Mouse (Mus musculus) liver, embryonic 14.5 days (tissue): Measurements from ENCODE around the gene Fam19a3. TPM values are rescaled to one million over a fixed set of nuclear protein-coding genes. Genes with fewer than 3 reads are reported as not detected.

ENCODE experiments used
- ATAC-seq: fragments of 200-750 bp; cut with Nextera tagmentation; 2 replicates; pipeline ENCODE4 v1.8.0; 2017; ENCODE audit warnings: moderate number of reproducible peaks, mild to moderate bottlenecking, moderate library complexity; ENCODE audit not compliant: insufficient read depth
- DNase-seq, 3 experiments: peaks; one replicate each; pipeline ENCODE4 v3.0.0-alpha.2; 2012 to 2013; ENCODE audit warnings: low read depth in 3 of 3, low spot score in 3 of 3
- H3K27ac ChIP-seq: fragments of 300-500 bp; sonication (generic); 2 replicates; pipeline ENCODE4 v1.5.1; 2014; ENCODE audit warnings: moderate library complexity, mild to moderate bottlenecking, control low read depth, inconsistent platforms
- H3K27me3 ChIP-seq: fragments of 300-500 bp; sonication (generic); 2 replicates; pipeline ENCODE4 v1.6.1; 2014; ENCODE audit warnings: mild to moderate bottlenecking, low read length, moderate library complexity; ENCODE audit not compliant: control insufficient read depth, insufficient read depth
- H3K36me3 ChIP-seq: fragments of 300-500 bp; sonication (generic); replicated peaks from 2 replicates; pipeline ENCODE4 v1.6.1; 2014; ENCODE audit warnings: low read depth; ENCODE audit not compliant: control insufficient read depth, insufficient read depth
- H3K4me1 ChIP-seq, 2 experiments: fragments of 200-500 bp in 1 of 2; fragments of 300-500 bp in 1 of 2; sonication (generic) in 1 of 2; replicated peaks; 2 replicates each; pipeline ENCODE4 v1.6.1; 2012 to 2014; ENCODE audit warnings: antibody characterized with exemption in 1 of 2, inconsistent platforms in 1 of 2, low read length in 1 of 2; ENCODE audit not compliant: control insufficient read depth in 2 of 2, insufficient read depth in 2 of 2
- H3K4me2 ChIP-seq: fragments of 300-500 bp; sonication (generic); 2 replicates; pipeline ENCODE4 v1.6.1; 2014; ENCODE audit warnings: low read depth, mild to moderate bottlenecking, control low read depth, moderate library complexity
- H3K4me3 ChIP-seq, 2 experiments: fragments of 200-500 bp in 1 of 2; fragments of 300-500 bp in 1 of 2; sonication (generic) in 1 of 2; 2 replicates each; pipeline ENCODE4 v1.5.1; 2012 to 2014; ENCODE audit warnings: low read depth in 2 of 2, low read length in 2 of 2, mild to moderate bottlenecking in 2 of 2, control low read depth in 1 of 2, inconsistent platforms in 1 of 2, moderate library complexity in 1 of 2; ENCODE audit not compliant: insufficient read depth in 1 of 2
- H3K9ac ChIP-seq: fragments of 300-500 bp; sonication (generic); replicated peaks from 2 replicates; pipeline ENCODE4 v1.6.1; 2014; ENCODE audit warnings: mild to moderate bottlenecking, control low read depth, moderate library complexity
- H3K9me3 ChIP-seq: fragments of 300-500 bp; sonication (generic); 2 replicates; pipeline ENCODE4 v1.6.1; 2016; ENCODE audit warnings: low read length, mixed read lengths; ENCODE audit not compliant: control insufficient read depth
- CTCF ChIP-seq: IDR thresholded peaks from 2 replicates; pipeline ENCODE4 v1.5.1; 2016; ENCODE audit warnings: antibody characterized with exemption, low read depth, control low read depth
- EP300 ChIP-seq: IDR thresholded peaks from 2 replicates; pipeline ENCODE4 v1.6.1; 2016; ENCODE audit warnings: antibody characterized with exemption, low read depth
- WGBS: fragments of 180-500 bp; shearing (Covaris S2); extraction: QIAGEN DNeasy Blood & Tissue Kit; methylation state at CpG from one replicate; pipeline ENCODE4 v1.1.7; 2014; ENCODE audit not compliant: insufficient replicate concordance; 5-methylcytosine and 5-hydroxymethylcytosine counted together
- polyA plus RNA-seq, 2 experiments: library from polyadenylated mRNA; depleted of rRNA in 1 of 2; stranded (reverse) in 1 of 2; unstranded in 1 of 2; fragments of >200 nt; fragmentation: Nextera tagmentation in 1 of 2; extraction: Ambion mirVana in 1 of 2; gene quantifications; 2 replicates each; pipeline versions ENCODE4 v1.2.1 to v1.2.3; 2012 to 2014

Fam19a3 gene
- polyA plus RNA-seq, 2 experiments: 0.01 TPM; not detected in 1

DNA sequence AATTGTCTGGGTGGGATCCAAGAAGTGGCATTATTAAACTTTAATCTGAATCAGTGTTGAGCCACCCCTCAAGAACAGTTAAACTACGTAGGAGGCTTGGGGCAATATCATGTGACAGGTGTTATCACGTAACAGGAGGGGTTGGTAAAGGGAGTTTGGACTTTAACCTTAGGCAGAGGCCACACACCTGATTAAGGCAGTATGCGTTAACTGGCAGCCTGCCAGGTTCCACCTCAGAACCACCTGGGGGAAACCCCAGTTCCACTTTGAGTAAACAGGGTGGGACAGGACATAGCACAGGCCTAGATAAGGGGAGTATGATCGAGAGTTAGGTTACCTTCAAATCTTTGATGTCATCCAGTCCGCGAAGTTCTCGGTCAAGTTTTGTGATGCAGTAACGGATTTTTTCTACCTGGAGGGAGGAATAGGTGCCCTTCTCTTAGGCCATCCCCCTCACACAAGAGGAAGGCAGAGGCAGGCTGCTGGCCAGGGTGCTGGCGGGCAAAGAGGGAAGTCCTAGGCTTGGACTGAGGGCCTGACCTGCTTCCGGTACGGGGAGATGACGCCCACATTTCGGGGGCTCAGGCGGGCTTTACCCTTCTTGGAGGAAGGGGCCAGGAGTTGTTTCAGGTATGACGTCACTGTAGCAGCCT is 14.9 kb upstream of the Fam19a3 start:
- DNase-seq (peak in 1 of 3 experiments; percentile 51), ATAC-seq (peak; percentile 63; the same call in 1 of the 2 replicates)
- H3K4me3 ChIP-seq: no peak overlapping the region
- no peaks in the 10 kb centered on the region for H3K27me3 ChIP-seq
- no peak overlapping the region for H3K4me2 ChIP-seq
- H3K27ac ChIP-seq: no peak overlapping the region
- TF ChIP-seq CTCF (no peak), EP300 (no peak)
- H3K9ac ChIP-seq: no peak overlapping the region
- no peaks in the 10 kb centered on the region for H3K36me3 ChIP-seq
- WGBS: 64% methylated on average over 15 of the region's 15 CpGs
- peaks cover 0 to 10% of the 10 kb centered on the region in 2 experiments; a peak in 2 of 4 replicates for H3K4me1 ChIP-seq
- H3K9me3 ChIP-seq: no peaks in the 10 kb centered on the region

GRCm38 (mm10) chr3:104795661-104796340 is 14.2 kb upstream of the Fam19a3 start:
- no peaks in the 10 kb centered on the region for H3K36me3 ChIP-seq
- H3K27me3 ChIP-seq: no peaks in the 10 kb centered on the region
- no peak for TF ChIP-seq EP300
- TF ChIP-seq CTCF: no peak
- H3K9me3 ChIP-seq: no peaks in the 10 kb centered on the region
- ATAC-seq: no peak
- no peak overlapping the region for H3K4me3 ChIP-seq
- peaks cover 0 to 10% of the 10 kb centered on the region in 2 experiments; a peak in 2 of 4 replicates for H3K4me1 ChIP-seq
- no peak overlapping the region for H3K9ac ChIP-seq
- DNase-seq: no peak
- WGBS: 66% methylated on average over 15 of the region's 15 CpGs
- H3K4me2 ChIP-seq: no peak overlapping the region
- H3K27ac ChIP-seq: no peak overlapping the region

GRCm38 (mm10) chr3:104794953-104795470 is 13.4 kb upstream of the Fam19a3 start:
- H3K4me3 ChIP-seq: no peak overlapping the region
- no peaks in the 10 kb centered on the region for H3K36me3 ChIP-seq
- DNase-seq (no peak), ATAC-seq (no peak)
- 68% methylated on average over 12 of the region's 12 CpGs for WGBS
- H3K4me2 ChIP-seq: no peak overlapping the region
- no peaks in the 10 kb centered on the region for H3K9me3 ChIP-seq
- peaks cover 0 to 10% of the 10 kb centered on the region in 2 experiments; a peak in 2 of 4 replicates for H3K4me1 ChIP-seq
- no peak for TF ChIP-seq CTCF
- TF ChIP-seq EP300: no peak
- peaks cover under 1% of the 10 kb centered on the region; the same call in 1 of the 2 replicates for H3K27me3 ChIP-seq
- no peak overlapping the region for H3K9ac ChIP-seq
- H3K27ac ChIP-seq: no peak overlapping the region

GRCm38 (mm10) chr3:104793871-104794828 is 12.5 kb upstream of the Fam19a3 start:
- no peak for TF ChIP-seq CTCF
- no peak for TF ChIP-seq EP300
- Histone ChIP-seq H3K4me2 (no peak overlapping the region), H3K9ac (no peak overlapping the region), H3K4me3 (no peak overlapping the region), H3K36me3 (no peaks in the 10 kb centered on the region), H3K27ac (no peak overlapping the region), H3K27me3 (peaks cover 7% of the 10 kb centered on the region), H3K9me3 (no peaks in the 10 kb centered on the region), H3K4me1 (peaks cover 0 to 10% of the 10 kb centered on the region in 2 experiments; a peak in 2 of 4 replicates)
- ATAC-seq (peak; percentile 67), DNase-seq (peak in 1 of 3 experiments; percentile 50)
- WGBS: 35% methylated on average over 20 of the region's 20 CpGs
